Mouse (Mus musculus) CH12.LX (cell line): ENCODE results near the gene Ndufv3.

Source experiments
- CTCF ChIP-seq, 2 experiments: IDR thresholded peaks in 1 of 2; conservative IDR thresholded peaks in 1 of 2; 2 replicates each; pipeline ENCODE4 v1.5.1; 2011 to 2012; ENCODE audit warnings: low read depth in 2 of 2, low read length in 2 of 2, improper control_type of control experiment in 1 of 2, inconsistent platforms in 1 of 2, mild to moderate bottlenecking in 1 of 2, moderate library complexity in 1 of 2
- HCFC1 ChIP-seq: IDR thresholded peaks from 2 replicates; pipeline ENCODE4 v1.6.1; 2012; ENCODE audit warnings: low read depth, mild to moderate bottlenecking, inconsistent platforms, low read length, improper control_type of control experiment
- MAFK ChIP-seq: IDR thresholded peaks from 2 replicates; pipeline ENCODE4 v1.6.1; 2011; ENCODE audit warnings: low read length, improper control_type of control experiment; ENCODE audit not compliant: insufficient replicate concordance
- MEF2A ChIP-seq: IDR thresholded peaks from 2 replicates; pipeline ENCODE4 v1.6.1; 2014; ENCODE audit warnings: low read depth, mild to moderate bottlenecking, inconsistent platforms, low read length, improper control_type of control experiment, borderline replicate concordance
- MYC ChIP-seq: IDR thresholded peaks from 2 replicates; pipeline ENCODE4 v1.6.1; 2011; ENCODE audit warnings: low read depth, mild to moderate bottlenecking, improper control_type of control experiment, low read length
- POLR2A ChIP-seq: IDR thresholded peaks from 2 replicates; pipeline ENCODE4 v1.6.1; 2011; ENCODE audit warnings: low read depth, mild to moderate bottlenecking, improper control_type of control experiment, low read length
- RCOR1 ChIP-seq: conservative IDR thresholded peaks from 2 replicates; pipeline ENCODE4 v1.6.1; 2012; ENCODE audit warnings: low read depth, mild to moderate bottlenecking, inconsistent platforms, low read length, improper control_type of control experiment
- TBP ChIP-seq: conservative IDR thresholded peaks from 2 replicates; pipeline ENCODE4 v1.6.1; 2011; ENCODE audit warnings: low read depth, low read length, improper control_type of control experiment

DNA sequence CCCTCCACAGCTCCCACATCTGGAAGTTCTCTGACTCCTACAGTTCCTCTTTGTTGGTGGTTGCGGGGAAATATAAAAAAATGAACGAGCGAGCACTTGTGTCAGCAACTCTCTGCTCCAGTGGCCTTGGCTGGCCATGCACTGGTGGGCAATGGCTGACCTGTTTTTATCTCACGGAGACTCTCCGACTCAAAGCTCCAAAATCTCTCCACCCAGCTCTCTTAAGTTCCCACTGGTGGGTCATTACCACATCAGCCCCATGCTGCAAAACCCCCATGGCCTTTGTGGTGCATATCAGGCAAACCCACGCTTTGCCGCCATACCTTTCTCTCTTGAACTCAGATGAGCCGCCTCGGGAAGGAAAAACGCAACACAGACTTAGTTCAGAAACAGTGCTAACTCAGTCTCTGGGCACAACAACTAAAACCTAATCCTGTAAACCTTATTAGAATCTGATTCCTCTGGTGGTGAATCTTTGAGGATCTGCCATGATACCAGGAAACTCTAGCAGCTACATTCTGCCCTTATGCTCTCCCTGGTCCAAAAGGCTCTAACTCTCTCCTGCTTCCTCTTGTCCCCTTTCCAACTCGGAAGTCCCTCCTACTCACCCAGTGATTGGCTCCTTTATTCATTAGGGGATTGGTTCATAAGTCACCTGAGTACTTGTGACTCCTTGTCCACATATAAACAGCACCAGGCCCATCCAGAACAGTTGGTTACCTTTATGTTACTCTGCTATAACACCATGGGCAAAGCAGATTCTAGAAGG is 39.3 kb downstream of the Ndufv3 start:
- TF ChIP-seq POLR2A (peak; percentile 96), MAFK (no peak), CTCF (conservative IDR thresholded peaks at IDR 0.05 in 1 of 2, IDR thresholded peaks at IDR 0.05 in 1 of 2; ENCODE audit: low read depth in 2 of 2, low read length in 2 of 2) (no peak), RCOR1 (no peak), MYC (peak; percentile 76), HCFC1 (peak; percentile 67), MEF2A (no peak), TBP (peak; percentile 98)
